Mouse (Mus musculus) CH12.LX (cell line): ENCODE measurements at regions not wholly inside any gene's neighbourhood (a gene's known extent, or its start where the extent isn't known, plus 50 kb on each side); places are given as distances from the start of the nearest gene placed in this dataset.

Experiments
- DNase-seq: peaks from one replicate; pipeline ENCODE4 v3.0.0-alpha.2; 2013; ENCODE audit errors: extremely low read depth
- H3K27ac ChIP-seq: 2 replicates; pipeline ENCODE4 v1.5.1; 2012; ENCODE audit warnings: low read depth, mild to moderate bottlenecking, control low read depth, moderate library complexity; ENCODE audit not compliant: insufficient read depth
- H3K27me3 ChIP-seq: replicated peaks from 2 replicates; pipeline ENCODE3; 2012; ENCODE audit warnings: inconsistent platforms
- H3K36me3 ChIP-seq, 2 experiments: replicated peaks in 1 of 2; 2 replicates each; pipeline versions ENCODE3 to v1.6.1; 2012; ENCODE audit warnings: inconsistent platforms in 1 of 2, low read length in 1 of 2, mild to moderate bottlenecking in 1 of 2, mixed read lengths in 1 of 2, moderate library complexity in 1 of 2; ENCODE audit not compliant: control insufficient read depth in 1 of 2, insufficient read depth in 1 of 2
- H3K4me1 ChIP-seq, 2 experiments: 2 replicates each; pipeline ENCODE4 v1.6.1; 2012; ENCODE audit warnings: inconsistent platforms in 1 of 2, moderate library complexity in 1 of 2; ENCODE audit not compliant: insufficient read depth in 2 of 2, control insufficient read depth in 1 of 2
- H3K4me2 ChIP-seq: 2 replicates; pipeline ENCODE4 v1.6.1; 2012; ENCODE audit warnings: low read depth, mild to moderate bottlenecking, control low read depth; ENCODE audit not compliant: poor library complexity, insufficient read depth, severe bottlenecking
- H3K4me3 ChIP-seq, 3 experiments: fragments of 150-350 bp in 1 of 3; sonication (generic) in 1 of 3; replicated peaks in 1 of 3; 2 replicates each; pipeline versions ENCODE3 to v1.5.1; 2011 to 2012; ENCODE audit warnings: low read depth in 2 of 3, low read length in 2 of 3, mild to moderate bottlenecking in 2 of 3, moderate library complexity in 2 of 3, control low read depth in 1 of 3, improper control_type of control experiment in 1 of 3, inconsistent platforms in 1 of 3, mixed read lengths in 1 of 3; ENCODE audit not compliant: poor library complexity in 1 of 3
- H3K79me2 ChIP-seq: replicated peaks from 2 replicates; pipeline ENCODE4 v1.6.1; 2012; ENCODE audit warnings: mild to moderate bottlenecking, moderate library complexity; ENCODE audit not compliant: control insufficient read depth, poor library complexity, insufficient read depth, severe bottlenecking; ENCODE audit errors: extremely low read depth
- H3K9ac ChIP-seq: 2 replicates; pipeline ENCODE4 v1.6.1; 2012; ENCODE audit warnings: low read depth, mild to moderate bottlenecking, control low read depth, moderate library complexity; ENCODE audit not compliant: insufficient read depth
- H3K9me3 ChIP-seq: replicated peaks from 2 replicates; pipeline ENCODE3; 2012; ENCODE audit warnings: low read length, inconsistent platforms, mixed read lengths
- CHD1 ChIP-seq: IDR thresholded peaks from 2 replicates; pipeline ENCODE4 v1.6.1; 2012; ENCODE audit warnings: low read depth, low read length, improper control_type of control experiment, inconsistent platforms
- CHD2 ChIP-seq: IDR thresholded peaks from 2 replicates; pipeline ENCODE4 v1.6.1; 2011; ENCODE audit warnings: low read length, improper control_type of control experiment
- E2F4 ChIP-seq: IDR thresholded peaks from 2 replicates; pipeline ENCODE4 v1.6.1; 2011; ENCODE audit warnings: low read depth, low read length, improper control_type of control experiment; ENCODE audit not compliant: insufficient replicate concordance
- EP300 ChIP-seq: IDR thresholded peaks from 2 replicates; pipeline ENCODE4 v1.6.1; 2011; ENCODE audit warnings: low read length, improper control_type of control experiment
- ETS1 ChIP-seq: conservative IDR thresholded peaks from 2 replicates; pipeline ENCODE4 v1.6.1; 2012; ENCODE audit warnings: low read depth, mild to moderate bottlenecking, inconsistent platforms, low read length, improper control_type of control experiment, moderate library complexity
- HCFC1 ChIP-seq: IDR thresholded peaks from 2 replicates; pipeline ENCODE4 v1.6.1; 2012; ENCODE audit warnings: low read depth, mild to moderate bottlenecking, inconsistent platforms, low read length, improper control_type of control experiment
- KAT2A ChIP-seq: IDR thresholded peaks from 2 replicates; pipeline ENCODE4 v1.6.1; 2012; ENCODE audit warnings: low read length, improper control_type of control experiment, inconsistent platforms; ENCODE audit not compliant: insufficient replicate concordance
- MAFK ChIP-seq: IDR thresholded peaks from 2 replicates; pipeline ENCODE4 v1.6.1; 2011; ENCODE audit warnings: low read length, improper control_type of control experiment; ENCODE audit not compliant: insufficient replicate concordance
- MAZ ChIP-seq: IDR thresholded peaks from 2 replicates; pipeline ENCODE4 v1.6.1; 2012; ENCODE audit warnings: low read depth, mild to moderate bottlenecking, inconsistent platforms, low read length, improper control_type of control experiment, moderate library complexity
- MXI1 ChIP-seq: IDR thresholded peaks from 2 replicates; pipeline ENCODE4 v1.6.1; 2011; ENCODE audit warnings: mild to moderate bottlenecking, low read depth, low read length, improper control_type of control experiment
- MYC ChIP-seq: IDR thresholded peaks from 2 replicates; pipeline ENCODE4 v1.6.1; 2011; ENCODE audit warnings: low read depth, mild to moderate bottlenecking, improper control_type of control experiment, low read length
- NELFE ChIP-seq: IDR thresholded peaks from 2 replicates; pipeline ENCODE4 v1.6.1; 2011; ENCODE audit warnings: low read depth, low read length, improper control_type of control experiment
- RAD21 ChIP-seq: IDR thresholded peaks from 2 replicates; pipeline ENCODE4 v1.6.1; 2011; ENCODE audit warnings: low read depth, mild to moderate bottlenecking, low read length, improper control_type of control experiment, moderate library complexity
- RCOR1 ChIP-seq: conservative IDR thresholded peaks from 2 replicates; pipeline ENCODE4 v1.6.1; 2012; ENCODE audit warnings: low read depth, mild to moderate bottlenecking, inconsistent platforms, low read length, improper control_type of control experiment
- UBTF ChIP-seq: IDR thresholded peaks from 2 replicates; pipeline ENCODE4 v1.6.1; 2012; ENCODE audit warnings: low read depth, mild to moderate bottlenecking, inconsistent platforms, low read length, improper control_type of control experiment, moderate library complexity
- USF2 ChIP-seq: conservative IDR thresholded peaks from 2 replicates; pipeline ENCODE4 v1.6.1; 2011; ENCODE audit warnings: low read depth, low read length, improper control_type of control experiment
- ZC3H11A ChIP-seq: IDR thresholded peaks from 2 replicates; pipeline ENCODE4 v1.6.1; 2012; ENCODE audit warnings: low read depth, mild to moderate bottlenecking, inconsistent platforms, low read length, improper control_type of control experiment
- dilution Hi-C: fragments of 300-500 bp; cut with MboI; formaldehyde crosslinking; loops from 2 replicates; pipeline ENCODE4 v1.14.3; 2020; ENCODE audit warnings: low sequenced_read_pairs; ENCODE audit not compliant: extremely low pct_unique_long_range_greater_than_20kb, extremely low pct_ligation_motif_present
- in situ Hi-C: fragments of 300-500 bp; cut with MboI; formaldehyde crosslinking; loops from 3 replicates; pipeline ENCODE4 v1.14.3; 2019; ENCODE audit warnings: low sequenced_read_pairs, low pct_ligation_motif_present, low pct_unique_long_range_greater_than_20kb, mixed read lengths

DNA sequence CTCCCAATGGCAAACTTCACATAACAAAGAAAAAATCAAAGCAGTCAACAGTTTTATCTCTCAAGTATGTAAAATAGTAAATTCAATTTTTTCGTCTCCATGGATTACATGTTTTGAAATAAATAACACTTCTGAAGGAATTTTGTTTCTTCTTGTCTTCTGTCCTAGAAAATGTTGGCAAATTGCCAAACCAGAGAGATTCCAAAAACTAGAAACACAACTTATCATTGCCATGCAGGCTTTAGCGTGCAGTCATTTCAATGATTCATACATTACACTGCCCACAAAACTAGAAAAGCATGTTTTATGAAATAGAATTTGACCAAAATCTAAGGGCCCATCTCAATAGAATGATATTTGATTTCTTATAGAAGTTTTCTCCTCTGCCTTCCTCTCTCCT, 98.2 kb downstream of the Hpgd start:
- in situ Hi-C loops: no loop called here

DNA sequence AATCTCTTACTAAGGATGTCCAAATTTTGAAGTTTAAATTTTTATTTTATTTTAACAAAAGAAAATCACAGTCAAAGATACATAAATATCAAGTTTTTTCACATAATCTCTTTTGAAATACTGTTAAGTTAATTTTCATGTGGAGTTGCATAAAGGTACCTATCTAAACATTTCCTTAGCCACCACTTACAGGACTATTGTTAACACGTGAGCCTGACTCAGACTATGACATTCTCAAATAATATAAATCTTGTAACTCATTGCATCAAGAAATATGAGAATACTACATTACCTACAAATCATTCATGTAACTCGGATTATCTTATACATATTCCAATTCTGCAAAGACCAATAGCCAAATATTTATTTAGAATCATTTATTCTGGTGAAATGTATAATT, 97.8 kb downstream of the Hpgd start:
- TF ChIP-seq ETS1 (no peak), RAD21 (no peak)
- TF ChIP-seq, all 38 proteins: peak for 0
- no peaks in the 10 kb centered on the region for H3K79me2 ChIP-seq
- H3K36me3 ChIP-seq: no peaks in the 10 kb centered on the region
- H3K9ac ChIP-seq: no peak overlapping the region
- no peak overlapping the region for H3K4me2 ChIP-seq
- no peak overlapping the region for H3K4me3 ChIP-seq
- H3K9me3 ChIP-seq: no peaks in the 10 kb centered on the region
- no peaks in the 10 kb centered on the region for H3K27me3 ChIP-seq
- no peaks in the 10 kb centered on the region for H3K4me1 ChIP-seq
- no peak overlapping the region for H3K27ac ChIP-seq
- no peak for DNase-seq
- dilution Hi-C loops: no loop called here
- in situ Hi-C loops: no loop called here

More for the DNA sequence above, 98.2 kb downstream of the Hpgd start:
- Histone ChIP-seq H3K27ac (no peak overlapping the region), H3K9me3 (no peaks in the 10 kb centered on the region), H3K4me2 (no peak overlapping the region), H3K4me3 (no peak overlapping the region), H3K4me1 (no peaks in the 10 kb centered on the region), H3K27me3 (no peaks in the 10 kb centered on the region), H3K36me3 (no peaks in the 10 kb centered on the region), H3K79me2 (no peaks in the 10 kb centered on the region), H3K9ac (no peak overlapping the region)
- dilution Hi-C loops: no loop called here
- DNase-seq: no peak
- TF ChIP-seq KAT2A (no peak), NELFE (no peak), UBTF (no peak), E2F4 (no peak), CHD1 (no peak), EP300 (no peak), MAFK (no peak), MYC (no peak), MAZ (no peak), ZC3H11A (no peak), CHD2 (no peak), MXI1 (no peak), RCOR1 (no peak), USF2 (no peak), HCFC1 (no peak)
